Mouse (Mus musculus): ENCODE data around the gene Gm17387. TPM values are rescaled to one million over a fixed set of nuclear protein-coding genes. Genes with fewer than 3 reads are reported as not detected.

The Gm17387 gene
- polyA plus RNA-seq, 1 experiment from 2014 or later: not detected

DNA sequence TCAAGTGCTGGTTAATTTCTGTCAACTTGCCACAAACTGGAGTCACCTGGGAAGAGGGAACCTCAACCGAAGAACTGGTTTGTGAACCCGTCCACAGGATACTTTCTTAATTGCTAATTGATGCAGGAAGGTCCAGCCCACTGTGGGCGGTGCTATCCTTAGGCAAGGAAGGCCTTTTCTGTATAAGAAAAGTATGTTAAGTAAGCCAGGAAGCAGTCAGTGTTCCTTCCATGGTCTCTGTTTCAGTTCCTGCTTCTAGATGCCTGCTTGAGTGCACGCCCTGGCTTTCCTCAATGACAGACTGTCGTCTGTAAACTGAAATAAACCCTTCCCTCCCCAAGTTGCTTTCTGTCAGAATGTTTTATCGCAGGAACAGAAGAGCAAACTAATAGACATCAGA is 28.0 kb downstream of the Gm17387 start:
- Histone ChIP-seq H3K4me2 (no peak overlapping the region), H3K4me1 (peaks cover 18% of the 10 kb centered on the region), H3K27me3 (replicated peaks) (no peaks in the 10 kb centered on the region), H3K9me3 (no peaks in the 10 kb centered on the region), H3K27ac (no peak overlapping the region), H3K36me3 (replicated peaks) (no peaks in the 10 kb centered on the region), H3K4me3 (no peak overlapping the region), H3K9ac (no peak overlapping the region)
- ATAC-seq (replicated peaks): no peak
- 92% methylated on average over 6 of the region's 6 CpGs for WGBS

DNA sequence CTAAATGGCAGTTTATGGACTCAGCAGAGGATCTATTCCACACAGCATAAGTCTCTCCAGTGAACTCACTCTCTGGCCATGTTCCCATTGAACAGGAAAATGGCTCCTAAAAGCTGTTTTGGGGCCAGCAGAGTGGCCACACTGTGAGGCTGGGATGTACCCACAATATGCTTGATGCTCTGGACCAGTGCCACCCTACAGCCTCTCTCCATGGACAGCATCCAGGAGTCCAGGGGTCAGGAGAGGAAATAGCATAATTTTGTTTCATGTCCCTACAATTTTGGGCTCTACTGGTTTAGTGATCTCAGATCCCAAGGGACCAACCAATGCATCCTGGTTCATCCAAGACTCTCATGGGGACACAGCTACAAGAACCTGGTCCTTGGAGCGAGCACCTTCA is 28.6 kb downstream of the Gm17387 start:
- no peaks in the 10 kb centered on the region for H3K27me3 ChIP-seq (replicated peaks)
- no peaks in the 10 kb centered on the region for H3K36me3 ChIP-seq (replicated peaks)
- H3K4me1 ChIP-seq: peaks cover 23% of the 10 kb centered on the region
- H3K9me3 ChIP-seq: no peaks in the 10 kb centered on the region
- H3K4me2 ChIP-seq: no peak overlapping the region
- H3K27ac ChIP-seq: no peak overlapping the region
- 81% methylated on average over 1 of the region's 1 CpGs for WGBS
- H3K4me3 ChIP-seq: no peak overlapping the region
- H3K9ac ChIP-seq: no peak overlapping the region
- no peak for ATAC-seq (replicated peaks)

DNA sequence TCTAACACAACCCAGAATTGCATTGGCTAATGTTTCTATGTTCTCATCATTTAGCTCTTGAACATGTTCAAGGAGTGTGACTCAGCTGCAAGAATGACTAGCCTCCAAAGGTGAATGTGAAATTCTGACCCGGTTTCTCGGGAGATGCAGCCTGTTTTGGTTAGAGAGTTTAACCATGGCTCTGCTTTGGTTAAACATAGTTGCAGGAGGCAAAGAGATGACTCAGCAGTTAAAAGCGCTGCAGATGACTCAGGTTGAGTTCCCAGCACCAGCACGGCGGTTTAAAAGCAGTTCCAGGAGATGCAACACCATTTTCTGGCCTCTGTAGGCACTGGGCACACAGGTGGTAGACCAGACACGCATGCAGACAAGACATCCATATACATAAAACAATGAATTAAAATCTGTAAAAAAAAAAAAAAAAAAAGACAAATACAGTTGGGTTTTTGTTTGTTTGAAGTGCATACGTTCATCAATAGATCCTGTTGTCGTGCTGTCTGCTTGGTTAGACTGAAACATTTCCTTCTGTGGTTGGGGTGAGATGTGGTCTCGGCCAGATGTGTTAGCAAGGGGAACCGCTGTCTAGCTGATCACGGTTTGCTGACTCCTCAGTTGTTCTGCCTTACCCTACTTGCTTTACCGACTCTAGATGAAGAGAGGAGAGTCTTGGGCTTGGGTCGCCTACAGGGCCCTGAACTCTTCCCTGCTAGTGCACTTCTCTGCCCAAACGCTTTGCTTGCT is 29.8 kb downstream of the Gm17387 start:
- 95% methylated on average over 14 of the region's 14 CpGs for WGBS

DNA sequence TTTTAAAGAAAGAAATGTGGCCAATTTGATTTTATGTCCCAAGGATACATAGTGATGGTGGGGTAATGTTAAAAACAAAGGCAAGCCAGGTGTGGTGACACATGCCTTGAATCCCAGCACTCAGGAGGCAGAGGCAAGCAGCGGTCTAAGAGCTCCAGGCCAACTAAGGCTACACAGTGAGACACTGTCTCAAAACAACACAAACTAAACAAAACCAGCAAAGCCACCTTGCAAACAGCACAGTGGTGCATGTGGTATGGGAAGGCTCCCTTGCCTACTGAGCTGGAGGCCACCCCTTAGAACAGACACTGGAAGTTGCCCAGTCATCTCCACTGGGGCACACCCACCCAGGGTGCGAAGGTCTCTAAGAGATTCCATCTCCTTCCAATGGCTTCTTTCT is 31.0 kb downstream of the Gm17387 start:
- Histone ChIP-seq H3K4me2 (peak overlapping the region; percentile 78), H3K9me3 (no peaks in the 10 kb centered on the region), H3K4me3 (peak overlapping the region; percentile 95), H3K4me1 (peaks cover 34% of the 10 kb centered on the region), H3K9ac (peak overlapping the region; percentile 97), H3K27ac (peak overlapping the region; percentile 94), H3K27me3 (replicated peaks) (no peaks in the 10 kb centered on the region), H3K36me3 (replicated peaks) (peaks cover 15% of the 10 kb centered on the region; the same call in 1 of the 2 replicates)
- ATAC-seq (replicated peaks): peak; percentile 0; the same call in 1 of the 2 replicates
- 69% methylated on average over 2 of the region's 2 CpGs for WGBS

More for the DNA sequence above, 29.8 kb downstream of the Gm17387 start:
- Histone ChIP-seq H3K27ac (no peak overlapping the region), H3K4me1 (peaks cover 34% of the 10 kb centered on the region), H3K9me3 (no peaks in the 10 kb centered on the region), H3K4me3 (no peak overlapping the region), H3K9ac (no peak overlapping the region), H3K27me3 (replicated peaks) (no peaks in the 10 kb centered on the region), H3K36me3 (replicated peaks) (0 out of 2 replicates have a peak, but pooled peaks cover 5% of the 10 kb centered on the region), H3K4me2 (no peak overlapping the region)
- no peak for ATAC-seq (replicated peaks)

DNA sequence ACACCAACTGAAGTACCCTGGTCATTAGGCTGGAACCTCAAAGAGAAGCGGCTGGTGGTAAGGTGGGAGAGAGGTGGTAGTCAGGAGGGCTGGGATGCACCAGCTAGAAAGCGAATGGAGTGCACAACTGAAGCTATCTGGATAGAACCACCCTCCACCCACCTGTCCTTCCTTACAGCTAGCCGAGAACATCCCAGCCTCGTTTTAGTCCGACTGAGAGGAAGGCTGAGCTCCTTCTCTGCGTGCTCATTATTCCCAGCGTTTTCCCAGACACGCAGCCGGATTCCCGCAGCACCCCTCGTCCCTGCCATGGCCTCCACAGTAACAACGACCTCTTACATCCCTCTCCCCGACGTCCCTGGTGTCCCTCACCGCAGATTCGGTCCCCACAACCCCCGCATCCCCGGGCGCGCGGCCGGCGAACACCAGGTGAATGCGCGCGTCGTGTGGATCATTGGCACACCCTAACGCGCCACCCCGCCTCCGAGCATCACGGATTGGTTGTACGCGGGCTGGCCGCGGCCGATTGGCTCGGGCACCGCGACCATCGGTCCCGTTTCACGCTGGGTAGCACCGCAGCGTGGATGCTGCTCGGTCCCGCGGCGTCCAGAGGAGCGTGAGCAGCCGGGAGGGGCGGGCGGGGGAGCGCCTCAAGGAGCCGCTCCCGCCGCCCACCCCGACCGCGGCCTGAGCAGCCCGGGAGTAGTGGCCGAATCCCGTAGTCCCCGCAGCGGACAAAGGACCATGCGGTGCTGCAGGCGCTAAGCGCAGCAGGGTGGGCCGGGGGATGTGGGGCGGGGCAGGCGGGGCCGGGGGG is 31.7 kb downstream of the Gm17387 start, which contains the start of gene B4galnt4:
B4galnt4 (plus strand) TSS at position 679 of the 817 bp plus-strand sequence.
- ATAC-seq (replicated peaks): peak; percentile 99
- Histone ChIP-seq H3K27ac (peak within 1 kb of the TSS; percentile 94), H3K36me3 (replicated peaks) (peaks cover 22% of the 10 kb centered on the region; the same call in 1 of the 2 replicates), H3K4me3 (peak within 1 kb of the TSS; percentile 95), H3K9ac (peak within 1 kb of the TSS; percentile 97), H3K4me2 (peak within 1 kb of the TSS; percentile 78), H3K27me3 (replicated peaks) (no peaks in the 10 kb centered on the region), H3K4me1 (peaks cover 34% of the 10 kb centered on the region), H3K9me3 (no peaks in the 10 kb centered on the region)
- WGBS: under 1% methylated on average over 72 of the region's 72 CpGs

DNA sequence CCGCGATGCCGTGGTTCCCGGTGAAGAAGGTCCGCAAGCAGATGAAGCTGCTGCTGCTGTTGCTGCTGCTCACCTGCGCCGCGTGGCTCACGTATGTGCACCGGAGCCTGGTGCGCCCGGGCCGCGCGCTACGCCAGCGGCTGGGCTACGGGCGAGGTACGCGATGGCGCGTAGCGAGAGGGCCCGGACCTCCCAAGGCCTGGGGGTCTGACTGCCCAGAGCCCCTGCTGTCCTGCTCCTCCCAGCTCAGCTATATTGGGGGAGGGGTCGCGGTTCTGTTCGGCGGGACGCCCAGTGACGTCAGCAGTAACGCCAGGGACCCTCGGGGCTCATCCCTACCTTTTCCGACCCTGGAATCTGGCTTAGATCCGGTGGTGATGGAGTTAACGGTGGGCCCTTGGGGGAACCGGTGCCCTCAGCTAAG is 32.4 kb downstream of the Gm17387 start:
- Histone ChIP-seq H3K27me3 (replicated peaks) (no peaks in the 10 kb centered on the region), H3K4me2 (peak overlapping the region; percentile 78), H3K4me1 (peaks cover 34% of the 10 kb centered on the region), H3K27ac (peak overlapping the region; percentile 94), H3K9ac (peak overlapping the region; percentile 97), H3K4me3 (peak overlapping the region; percentile 95), H3K36me3 (replicated peaks) (peaks cover 25% of the 10 kb centered on the region; the same call in 1 of the 2 replicates), H3K9me3 (no peaks in the 10 kb centered on the region)
- WGBS: under 1% methylated on average over 37 of the region's 37 CpGs
- ATAC-seq (replicated peaks): peak; percentile 74

DNA sequence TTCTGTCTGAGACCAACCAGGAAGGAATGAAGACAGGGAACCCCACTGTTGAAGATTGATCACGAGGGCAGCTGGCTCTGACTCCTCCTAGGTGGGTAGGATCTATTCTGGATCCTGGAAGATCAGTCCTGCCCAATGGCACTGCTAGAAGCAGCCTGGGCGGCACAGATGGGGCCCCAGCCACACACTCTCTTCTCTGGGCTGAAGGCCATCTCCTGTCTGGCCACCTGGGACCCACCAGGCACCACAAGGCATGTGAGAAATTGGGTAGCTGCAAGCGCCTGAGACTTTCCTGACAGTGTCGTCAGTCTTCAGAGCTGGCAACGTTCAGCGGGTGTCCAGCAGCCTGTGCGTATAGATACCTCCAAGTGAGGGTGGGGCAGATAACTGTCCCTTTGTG is 33.6 kb downstream of the Gm17387 start:
- Histone ChIP-seq H3K27me3 (replicated peaks) (no peaks in the 10 kb centered on the region), H3K4me1 (peaks cover 34% of the 10 kb centered on the region), H3K4me3 (0 out of 2 replicates have a peak overlapping the region, but pooled peaks have one; percentile 95), H3K9me3 (no peaks in the 10 kb centered on the region), H3K27ac (no peak overlapping the region), H3K36me3 (replicated peaks) (peaks cover 30% of the 10 kb centered on the region; the same call in 1 of the 2 replicates), H3K9ac (peak overlapping the region; percentile 97; the same call in 1 of the 2 replicates), H3K4me2 (peak overlapping the region; percentile 78)
- 80% methylated on average over 7 of the region's 7 CpGs for WGBS
- ATAC-seq (replicated peaks): no peak

DNA sequence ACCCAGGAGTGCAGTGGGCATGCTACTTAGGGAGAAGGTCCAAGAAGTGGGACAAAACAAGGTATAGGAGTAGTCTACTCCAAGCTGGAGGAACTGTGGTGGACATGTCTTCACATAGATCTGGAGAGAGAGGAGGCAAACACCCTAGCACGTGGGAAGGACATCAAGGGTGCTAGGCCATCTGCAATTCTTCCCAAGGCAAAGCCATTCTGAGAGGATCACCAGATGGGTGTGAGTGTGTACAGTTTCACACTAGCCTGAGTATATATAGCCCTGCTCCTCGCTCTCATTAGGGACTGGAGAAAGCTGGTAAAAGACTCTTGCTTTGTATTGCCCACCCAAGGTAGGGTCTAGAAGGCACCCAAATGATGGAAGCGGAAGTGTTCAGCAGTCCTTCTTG is 34.4 kb downstream of the Gm17387 start:
- no peaks in the 10 kb centered on the region for H3K27me3 ChIP-seq (replicated peaks)
- no peak overlapping the region for H3K9ac ChIP-seq
- no peak for ATAC-seq (replicated peaks)
- no peak overlapping the region for H3K4me3 ChIP-seq
- H3K9me3 ChIP-seq: no peaks in the 10 kb centered on the region
- H3K36me3 ChIP-seq (replicated peaks): peaks cover 39% of the 10 kb centered on the region; the same call in 1 of the 2 replicates
- WGBS: 95% methylated on average over 3 of the region's 3 CpGs
- H3K4me2 ChIP-seq: no peak overlapping the region
- H3K27ac ChIP-seq: no peak overlapping the region
- H3K4me1 ChIP-seq: peaks cover 34% of the 10 kb centered on the region

DNA sequence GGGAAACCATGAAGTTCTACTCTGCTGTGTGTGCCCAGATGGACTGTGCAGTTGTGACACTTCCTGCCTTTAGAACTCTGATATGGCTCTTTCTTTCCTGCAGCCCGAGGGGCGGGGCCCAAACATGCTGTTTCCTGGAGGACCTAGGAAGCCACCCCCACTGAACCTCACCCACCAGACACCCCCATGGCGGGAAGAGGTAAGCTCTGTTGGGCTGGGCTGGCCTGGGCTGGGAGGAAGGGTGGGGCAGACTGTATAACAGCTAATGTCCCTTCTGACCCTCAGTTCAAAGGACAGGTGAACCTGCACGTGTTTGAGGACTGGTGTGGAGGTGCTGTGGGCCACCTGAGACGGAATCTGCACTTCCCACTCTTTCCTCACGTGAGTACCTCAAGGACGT is 35.2 kb downstream of the Gm17387 start:
- Histone ChIP-seq H3K27me3 (replicated peaks) (no peaks in the 10 kb centered on the region), H3K36me3 (replicated peaks) (peaks cover 41% of the 10 kb centered on the region; the same call in 1 of the 2 replicates), H3K9me3 (no peaks in the 10 kb centered on the region), H3K4me2 (no peak overlapping the region), H3K4me1 (peaks cover 33% of the 10 kb centered on the region), H3K27ac (no peak overlapping the region), H3K4me3 (no peak overlapping the region), H3K9ac (no peak overlapping the region)
- 88% methylated on average over 7 of the region's 7 CpGs for WGBS
- ATAC-seq (replicated peaks): no peak

DNA sequence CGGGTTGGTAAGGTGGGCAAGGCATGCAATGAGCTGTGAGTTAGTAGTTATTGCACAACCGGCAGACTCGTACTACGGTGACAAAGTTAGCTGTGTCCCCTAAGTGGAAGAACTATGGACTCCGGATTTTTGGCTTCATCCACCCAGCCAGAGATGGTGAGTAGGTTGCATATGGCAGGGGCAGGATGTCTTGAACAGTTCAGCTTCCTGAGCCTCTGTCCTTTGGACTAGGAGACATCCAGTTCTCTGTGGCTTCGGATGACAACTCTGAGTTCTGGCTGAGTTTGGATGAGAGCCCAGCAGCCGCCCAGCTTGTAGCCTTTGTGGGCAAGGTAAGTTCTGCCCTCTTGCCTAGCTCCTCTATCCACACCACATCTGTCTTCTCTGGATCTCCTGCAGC is 35.6 kb downstream of the Gm17387 start:
- H3K4me2 ChIP-seq: no peak overlapping the region
- peaks cover 41% of the 10 kb centered on the region; the same call in 1 of the 2 replicates for H3K36me3 ChIP-seq (replicated peaks)
- H3K9me3 ChIP-seq: no peaks in the 10 kb centered on the region
- no peak overlapping the region for H3K9ac ChIP-seq
- H3K4me3 ChIP-seq: no peak overlapping the region
- no peaks in the 10 kb centered on the region for H3K27me3 ChIP-seq (replicated peaks)
- ATAC-seq (replicated peaks): no peak
- WGBS: 93% methylated on average over 7 of the region's 7 CpGs
- H3K4me1 ChIP-seq: peaks cover 31% of the 10 kb centered on the region
- no peak overlapping the region for H3K27ac ChIP-seq

DNA sequence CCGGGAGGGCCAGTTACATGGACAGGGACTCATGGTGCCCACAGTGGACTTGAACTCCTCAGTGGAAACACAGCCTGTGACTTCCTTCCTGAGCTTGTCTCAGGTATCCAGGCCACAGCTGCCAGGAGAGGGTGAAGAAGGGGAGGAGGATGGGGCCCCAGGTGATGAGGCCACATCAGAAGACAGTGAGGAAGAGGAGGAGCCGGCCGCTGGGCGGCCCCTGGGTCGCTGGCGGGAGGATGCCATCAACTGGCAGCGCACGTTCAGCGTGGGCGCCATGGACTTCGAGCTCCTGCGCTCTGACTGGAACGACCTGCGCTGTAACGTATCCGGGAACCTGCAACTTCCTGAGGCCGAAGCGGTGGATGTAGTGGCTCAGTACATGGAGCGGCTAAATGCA is 39.4 kb downstream of the Gm17387 start:
- ATAC-seq (replicated peaks): no peak
- H3K27me3 ChIP-seq (replicated peaks): no peaks in the 10 kb centered on the region
- H3K9ac ChIP-seq: no peak overlapping the region
- 79% methylated on average over 19 of the region's 19 CpGs for WGBS
- H3K4me2 ChIP-seq: no peak overlapping the region
- H3K9me3 ChIP-seq: no peaks in the 10 kb centered on the region
- peaks cover 40% of the 10 kb centered on the region; the same call in 1 of the 2 replicates for H3K36me3 ChIP-seq (replicated peaks)
- H3K4me3 ChIP-seq: no peak overlapping the region
- H3K27ac ChIP-seq: no peak overlapping the region
- H3K4me1 ChIP-seq: peaks cover 30% of the 10 kb centered on the region
